Mouse (Mus musculus): ENCODE measurements at regions not wholly inside any gene's neighbourhood (a gene's known extent, or its start where the extent isn't known, plus 50 kb on each side); places are given as distances from the start of the nearest gene placed in this dataset.
"Not testable (repeated sequence)": the region's sequence is repeated elsewhere in the genome, so short reads cannot be mapped to it uniquely, and the experiment has no call there.

GRCm38 (mm10) chr12:106311320-106311825, 301.3 kb downstream of the Vrk1 start:
- peaks cover 22% of the 10 kb centered on the region for H3K27me3 ChIP-seq
- no peaks in the 10 kb centered on the region for H3K9me3 ChIP-seq
- H3K36me3 ChIP-seq: no peaks in the 10 kb centered on the region
- WGBS: 32% methylated on average over 7 of the region's 7 CpGs
- peak overlapping the region; percentile 79 for H3K4me2 ChIP-seq (replicated peaks)
- no peak for ATAC-seq (ENCODE audit: low FRiP score, low read depth)
- peak overlapping the region; percentile 41 for H3K4me3 ChIP-seq
- H3K27ac ChIP-seq (replicated peaks): no peak overlapping the region
- H3K4me1 ChIP-seq: peaks cover 29% of the 10 kb centered on the region
- peak overlapping the region; percentile 55 for H3K9ac ChIP-seq (replicated peaks)

DNA sequence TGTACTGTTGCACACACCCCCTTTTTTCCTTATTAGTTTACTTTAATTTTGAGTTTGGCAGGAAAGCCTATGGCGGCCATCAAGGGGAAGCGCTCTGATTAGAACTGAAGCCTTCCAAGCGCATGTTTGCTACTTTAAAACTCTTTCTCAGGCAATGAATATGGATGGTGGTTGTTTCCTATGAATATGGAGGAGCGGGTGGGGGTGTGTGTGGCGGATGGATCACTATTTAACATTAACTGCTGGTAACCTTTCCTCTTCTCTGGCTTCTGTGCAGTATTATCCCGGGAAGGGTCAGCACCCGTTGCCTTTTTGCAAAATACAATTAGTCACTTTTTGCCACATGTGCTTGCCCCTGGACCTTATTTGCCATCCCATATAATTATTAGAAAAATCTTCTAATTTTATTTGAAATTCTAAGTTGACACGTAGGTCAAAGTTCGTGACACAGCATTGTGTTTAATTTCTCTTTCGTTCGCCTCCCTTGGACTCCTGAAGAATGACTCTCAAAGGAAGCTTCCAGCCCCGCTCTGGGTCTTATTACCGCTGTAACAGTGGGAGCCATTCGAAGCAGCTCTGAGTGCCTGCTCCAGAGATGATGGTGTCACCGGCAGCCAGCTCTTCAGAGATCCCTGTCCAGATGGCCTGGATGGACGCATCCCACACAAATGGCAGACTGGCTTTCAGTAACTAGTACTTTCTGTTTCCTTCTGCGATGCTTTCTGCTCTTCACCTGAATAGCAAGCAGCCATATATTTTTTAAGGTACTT, 302.0 kb downstream of the Vrk1 start:
- no peak for ATAC-seq (ENCODE audit: low FRiP score, low read depth)
- 43% methylated on average over 17 of the region's 17 CpGs for WGBS
- Histone ChIP-seq H3K27me3 (peaks cover 22% of the 10 kb centered on the region), H3K9ac (replicated peaks) (no peak overlapping the region), H3K9me3 (no peaks in the 10 kb centered on the region), H3K36me3 (no peaks in the 10 kb centered on the region), H3K27ac (replicated peaks) (no peak overlapping the region), H3K4me2 (replicated peaks) (no peak overlapping the region), H3K4me3 (no peak overlapping the region), H3K4me1 (peaks cover 29% of the 10 kb centered on the region)

DNA sequence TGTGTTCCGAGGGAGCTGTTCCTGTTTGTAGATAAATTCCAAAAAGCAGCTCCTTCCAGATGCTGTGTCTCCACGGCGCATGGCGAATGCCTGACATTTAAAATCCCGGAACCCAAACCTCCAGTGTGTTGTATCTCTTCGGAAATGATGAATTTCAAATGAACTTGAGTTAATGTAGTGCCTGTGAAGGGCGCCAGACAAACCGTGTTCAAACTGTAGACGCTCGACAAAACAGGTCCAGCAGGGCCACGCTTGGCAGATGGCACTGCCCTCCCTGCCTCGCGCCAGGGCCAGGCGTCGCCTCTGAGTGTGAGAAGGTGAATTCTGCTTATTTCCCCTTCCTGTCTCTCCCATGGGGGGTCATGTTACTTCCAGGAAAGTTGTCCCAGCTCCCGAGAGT, 307.7 kb downstream of the Vrk1 start:
- whole genome bisulfite sequencing: 93% methylated on average over 16 of the region's 16 CpGs
- Histone ChIP-seq H3K9me3 (no peaks in the 10 kb centered on the region), H3K4me1 (peaks cover 7% of the 10 kb centered on the region; the same call in 1 of the 2 replicates), H3K4me2 (replicated peaks) (no peak overlapping the region), H3K36me3 (no peaks in the 10 kb centered on the region), H3K9ac (replicated peaks) (no peak overlapping the region), H3K4me3 (no peak overlapping the region), H3K27me3 (no peaks in the 10 kb centered on the region), H3K27ac (replicated peaks) (no peak overlapping the region)
- no peak for ATAC-seq (ENCODE audit: low FRiP score, low read depth)

- no peaks in the 10 kb centered on the region for H3K36me3 ChIP-seq
These were observed 311.5 kb downstream of the Vrk1 start for GRCm38 (mm10) chr12:106321511-106321910.

DNA sequence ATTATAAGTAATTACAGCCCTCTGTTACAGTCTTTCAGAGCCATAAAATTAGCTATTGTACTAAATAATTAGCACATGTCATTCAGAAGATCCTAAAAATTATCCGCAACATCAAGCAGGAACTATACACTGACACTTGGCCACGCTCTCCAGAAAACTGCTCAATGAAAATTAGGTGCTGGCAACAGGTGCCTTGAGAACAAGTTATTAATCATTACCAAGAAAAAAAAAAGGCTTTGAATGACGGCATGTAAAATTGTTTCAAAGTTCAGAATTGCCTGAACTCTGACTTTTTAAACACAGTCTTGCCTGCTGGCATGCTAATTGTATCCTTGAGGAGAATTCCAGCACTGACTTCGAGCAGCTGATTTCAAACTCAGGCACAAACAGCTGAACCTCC, 316.6 kb downstream of the Vrk1 start:
- H3K9me3 ChIP-seq: no peaks in the 10 kb centered on the region
- no peak overlapping the region for H3K4me2 ChIP-seq (replicated peaks)
- no peak overlapping the region for H3K9ac ChIP-seq (replicated peaks)
- 0 out of 2 replicates have a peak, but pooled peaks cover 3% of the 10 kb centered on the region for H3K27me3 ChIP-seq
- H3K36me3 ChIP-seq: no peaks in the 10 kb centered on the region
- H3K4me3 ChIP-seq: no peak overlapping the region
- H3K27ac ChIP-seq (replicated peaks): no peak overlapping the region
- WGBS: 54% methylated on average over 4 of the region's 4 CpGs
- no peaks in the 10 kb centered on the region for H3K4me1 ChIP-seq
- ATAC-seq (ENCODE audit: low FRiP score, low read depth): no peak

More at GRCm38 (mm10) chr12:106321511-106321910, 311.5 kb downstream of the Vrk1 start:
- no peaks in the 10 kb centered on the region for H3K27me3 ChIP-seq
- H3K4me3 ChIP-seq: no peak overlapping the region
- no peak overlapping the region for H3K4me2 ChIP-seq (replicated peaks)
- no peak for ATAC-seq (ENCODE audit: low FRiP score, low read depth)
- no peak overlapping the region for H3K9ac ChIP-seq (replicated peaks)
- 84% methylated on average over 7 of the region's 7 CpGs for WGBS
- no peak overlapping the region for H3K27ac ChIP-seq (replicated peaks)
- H3K9me3 ChIP-seq: no peaks in the 10 kb centered on the region
- H3K4me1 ChIP-seq: no peaks in the 10 kb centered on the region

GRCm38 (mm10) chr12:106327351-106327750, 317.3 kb downstream of the Vrk1 start:
- ATAC-seq (ENCODE audit: low FRiP score, low read depth): no peak
- Histone ChIP-seq H3K9ac (replicated peaks) (no peak overlapping the region), H3K4me3 (no peak overlapping the region), H3K4me1 (no peaks in the 10 kb centered on the region), H3K36me3 (no peaks in the 10 kb centered on the region), H3K27me3 (0 out of 2 replicates have a peak, but pooled peaks cover 3% of the 10 kb centered on the region), H3K4me2 (replicated peaks) (no peak overlapping the region), H3K9me3 (no peaks in the 10 kb centered on the region), H3K27ac (replicated peaks) (no peak overlapping the region)
- WGBS: 88% methylated on average over 5 of the region's 5 CpGs

GRCm38 (mm10) chr12:106357867-106358266, 347.8 kb downstream of the Vrk1 start:
- Histone ChIP-seq H3K27me3 (no peaks in the 10 kb centered on the region), H3K9ac (replicated peaks) (no peak overlapping the region), H3K36me3 (no peaks in the 10 kb centered on the region), H3K9me3 (no peaks in the 10 kb centered on the region), H3K4me1 (no peaks in the 10 kb centered on the region), H3K4me2 (replicated peaks) (no peak overlapping the region), H3K27ac (replicated peaks) (no peak overlapping the region), H3K4me3 (no peak overlapping the region)
- no peak for ATAC-seq (ENCODE audit: low FRiP score, low read depth)
- WGBS: 83% methylated on average over 9 of the region's 9 CpGs

- H3K27ac ChIP-seq (replicated peaks); H3K36me3 ChIP-seq; ATAC-seq (ENCODE audit: low FRiP score, low read depth); H3K4me3 ChIP-seq; H3K9ac ChIP-seq (replicated peaks); H3K27me3 ChIP-seq; H3K4me2 ChIP-seq (replicated peaks); H3K4me1 ChIP-seq; H3K9me3 ChIP-seq: not testable (repeated sequence)
- WGBS: 89% methylated on average over 7 of the region's 7 CpGs
These were observed 351.6 kb downstream of the Vrk1 start for GRCm38 (mm10) chr12:106361646-106362045.

- ATAC-seq (ENCODE audit: low FRiP score, low read depth): no peak
These were observed 364.9 kb downstream of the Vrk1 start for GRCm38 (mm10) chr12:106374840-106375375.

DNA sequence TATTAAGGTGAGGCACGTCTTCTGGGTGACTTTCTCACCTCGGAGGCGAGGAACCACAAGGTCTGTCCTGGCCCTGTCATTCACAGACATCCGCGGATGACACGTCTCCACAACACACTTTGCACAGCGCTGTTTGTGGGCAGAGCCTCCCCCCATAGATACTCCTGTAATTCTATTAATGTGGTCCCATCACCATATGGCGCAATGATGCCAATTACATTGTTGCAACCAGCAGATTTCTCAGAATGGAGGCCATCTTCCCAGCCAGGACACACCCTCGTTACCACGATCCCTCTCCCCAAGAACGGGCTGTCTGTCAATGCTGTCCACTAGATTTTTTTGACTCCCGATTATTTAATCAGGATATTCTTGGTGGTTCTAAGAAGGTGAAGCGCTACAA, 365.9 kb downstream of the Vrk1 start:
- Histone ChIP-seq H3K4me3 (no peak overlapping the region), H3K36me3 (no peaks in the 10 kb centered on the region), H3K27ac (replicated peaks) (no peak overlapping the region), H3K9me3 (no peaks in the 10 kb centered on the region), H3K27me3 (0 out of 2 replicates have a peak, but pooled peaks cover 4% of the 10 kb centered on the region), H3K4me1 (peaks cover 26% of the 10 kb centered on the region), H3K4me2 (replicated peaks) (no peak overlapping the region), H3K9ac (replicated peaks) (no peak overlapping the region)
- no peak for ATAC-seq (ENCODE audit: low FRiP score, low read depth)
- WGBS: 89% methylated on average over 13 of the region's 13 CpGs

More at GRCm38 (mm10) chr12:106374840-106375375, 364.9 kb downstream of the Vrk1 start:
- 0 out of 2 replicates have a peak, but pooled peaks cover 4% of the 10 kb centered on the region for H3K27me3 ChIP-seq
- H3K4me1 ChIP-seq: peaks cover 24% of the 10 kb centered on the region
- no peak overlapping the region for H3K4me2 ChIP-seq (replicated peaks)
- H3K9ac ChIP-seq (replicated peaks): no peak overlapping the region
- H3K4me3 ChIP-seq: no peak overlapping the region
- no peaks in the 10 kb centered on the region for H3K9me3 ChIP-seq
- H3K36me3 ChIP-seq: no peaks in the 10 kb centered on the region
- WGBS: 62% methylated on average over 12 of the region's 12 CpGs
- no peak overlapping the region for H3K27ac ChIP-seq (replicated peaks)

- ATAC-seq (ENCODE audit: low FRiP score, low read depth): no peak
- Histone ChIP-seq H3K27ac (replicated peaks) (no peak overlapping the region), H3K9ac (replicated peaks) (no peak overlapping the region), H3K9me3 (no peaks in the 10 kb centered on the region), H3K4me1 (peaks cover 26% of the 10 kb centered on the region), H3K4me2 (replicated peaks) (no peak overlapping the region), H3K36me3 (no peaks in the 10 kb centered on the region), H3K27me3 (0 out of 2 replicates have a peak, but pooled peaks cover 4% of the 10 kb centered on the region), H3K4me3 (no peak overlapping the region)
- 72% methylated on average over 12 of the region's 12 CpGs for WGBS
These were observed 366.8 kb downstream of the Vrk1 start for GRCm38 (mm10) chr12:106376783-106377182.

DNA sequence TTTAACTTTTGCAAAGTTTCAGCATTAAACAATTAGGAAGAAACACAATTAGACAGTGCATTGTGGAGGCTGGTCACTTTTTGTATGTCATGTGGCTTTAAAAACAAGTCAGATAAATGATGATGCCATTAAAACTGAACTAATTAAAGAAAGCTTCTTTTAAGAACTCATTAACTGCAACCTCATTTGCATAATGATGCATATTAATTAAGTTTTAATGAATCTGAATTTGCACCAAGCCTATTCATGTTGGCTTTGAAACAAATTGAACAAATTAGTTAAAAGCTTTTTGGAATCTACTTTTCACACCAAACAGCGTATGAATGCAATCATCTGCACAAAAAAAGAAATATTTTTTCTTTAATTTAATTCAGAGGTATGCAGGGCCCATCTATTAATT, 367.3 kb downstream of the Vrk1 start:
- no peak for ATAC-seq (ENCODE audit: low FRiP score, low read depth)
- WGBS: 94% methylated on average over 1 of the region's 1 CpGs
- H3K36me3 ChIP-seq: no peaks in the 10 kb centered on the region
- H3K9ac ChIP-seq (replicated peaks): no peak overlapping the region
- H3K4me1 ChIP-seq: peaks cover 26% of the 10 kb centered on the region
- no peak overlapping the region for H3K4me2 ChIP-seq (replicated peaks)
- H3K27ac ChIP-seq (replicated peaks): no peak overlapping the region
- no peaks in the 10 kb centered on the region for H3K9me3 ChIP-seq
- no peak overlapping the region for H3K4me3 ChIP-seq
- 0 out of 2 replicates have a peak, but pooled peaks cover 4% of the 10 kb centered on the region for H3K27me3 ChIP-seq

Measured in midbrain, embryonic 12.5 days (tissue).